Mouse (Mus musculus): ENCODE results near the gene Olfr1535.

- TF ChIP-seq CTCF (IDR thresholded peaks at IDR 0.05; ENCODE audit: control insufficient read depth, insufficient read depth, insufficient read length) (no peak), USF1 (IDR thresholded peaks at IDR 0.05; ENCODE audit: low read depth) (no peak), CEBPB (IDR thresholded peaks at IDR 0.05; ENCODE audit: low read depth) (no peak), MYOD1 (IDR thresholded peaks at IDR 0.05; ENCODE audit: control insufficient read depth, insufficient read length, low read depth) (no peak), MYOG (IDR thresholded peaks at IDR 0.05; ENCODE audit: control insufficient read depth, extremely low read depth, insufficient read length) (no peak), FOSL1 (IDR thresholded peaks at IDR 0.05; ENCODE audit: insufficient read depth, low read length, poor library complexity, severe bottlenecking) (no peak)
These were observed 17.0 kb downstream of the Olfr1535 start, which contains the start of gene Olfr1366 for GRCm38 (mm10) chr13:21542708-21543107.

Measured in C2C12 (cell line).